Mouse (Mus musculus): Measurements from ENCODE around the gene Pla2g7.

Pla2g7 gene

DNA sequence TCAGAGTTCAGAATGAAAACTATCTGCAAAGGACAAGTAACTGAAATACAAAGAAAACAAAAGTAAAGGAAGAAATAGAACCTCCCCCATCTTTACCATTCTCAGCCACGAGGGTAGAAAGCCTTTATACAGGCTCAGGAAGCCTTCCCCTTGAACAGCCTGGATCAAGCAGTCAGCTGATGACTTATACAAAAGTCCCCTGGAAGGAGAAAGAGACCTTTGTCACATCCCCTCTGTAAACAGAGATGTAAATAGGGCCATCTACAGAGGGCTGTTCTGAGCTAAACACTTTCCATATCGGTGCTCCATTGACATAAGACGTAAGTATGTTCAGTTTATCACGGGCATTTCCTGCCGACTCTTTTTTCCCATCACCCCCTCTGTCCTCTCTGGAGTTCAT is 79.0 kb downstream of the Pla2g7 start:
- no peak for DNase-seq (ENCODE audit: low spot score in 2 of 2)

DNA sequence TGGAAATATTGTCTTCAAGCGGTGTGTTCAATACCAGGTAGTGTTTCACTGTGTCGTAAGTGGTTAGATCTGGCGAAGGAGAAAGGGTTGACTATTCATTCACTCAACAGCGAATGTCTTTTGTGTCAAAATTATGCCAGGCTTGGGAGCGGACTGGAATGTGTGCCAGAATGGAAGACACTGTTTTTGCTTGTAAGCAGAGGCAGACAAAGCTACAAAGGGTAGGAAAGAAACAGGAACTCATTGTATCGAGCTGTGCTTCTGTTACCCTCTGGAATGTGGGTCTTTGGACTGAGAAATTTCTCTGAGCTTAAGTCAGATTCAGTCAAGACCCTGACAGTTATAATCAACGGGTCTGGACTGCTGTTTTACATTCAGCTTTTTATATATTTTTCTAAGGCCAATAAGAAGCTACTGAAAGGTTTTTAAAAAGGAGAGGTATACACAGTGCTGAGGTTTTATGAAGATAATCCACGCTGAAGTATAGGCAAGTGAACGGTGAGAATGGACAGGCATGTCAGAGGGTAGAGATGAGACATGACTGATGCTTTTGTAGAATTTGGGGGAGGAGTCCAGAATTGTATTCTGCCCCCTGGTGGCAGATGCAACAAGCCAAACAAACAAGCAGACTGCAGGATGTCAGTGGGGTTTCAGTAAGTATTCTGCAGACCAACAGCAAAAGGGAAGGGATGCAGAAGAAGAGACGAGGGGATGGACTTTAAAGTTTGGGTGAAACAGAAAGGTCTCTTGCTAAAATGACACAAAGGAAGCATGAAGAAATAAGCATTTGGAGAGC is 81.9 kb downstream of the Pla2g7 start:
- no peak for DNase-seq (ENCODE audit: low spot score in 2 of 2)

- DNase-seq (ENCODE audit: low spot score in 2 of 2) = no peak
Measured at GRCm38 (mm10) chr17:43651314-43652046, 83.6 kb downstream of the Pla2g7 start.

Measured in spleen, postnatal 14 days (tissue).